Mouse (Mus musculus) kidney, adult 8-10 months (tissue): ENCODE measurements around the gene 1700109H08Rik.
"Not testable (repeated sequence)": the region's sequence is repeated elsewhere in the genome, so short reads cannot be mapped to it uniquely, and the experiment has no call there.

Source experiments
- DNase-seq, 2 experiments: peaks; one replicate each; pipeline ENCODE4 v3.0.0; 2022

Gene 1700109H08Rik

GRCm38 (mm10) chr5:3600298-3600697 is 28.9 kb downstream of the 1700109H08Rik start:
- peak in 1 of 2 experiments; percentile 10 for DNase-seq

GRCm38 (mm10) chr5:3600790-3601189 is 29.4 kb downstream of the 1700109H08Rik start:
- DNase-seq, result no peak

GRCm38 (mm10) chr5:3607114-3607513 is 35.7 kb downstream of the 1700109H08Rik start:
- no peak for DNase-seq

GRCm38 (mm10) chr5:3609241-3609640 is 37.9 kb downstream of the 1700109H08Rik start:
- DNase-seq, result no peak

GRCm38 (mm10) chr5:3611835-3612234 is 40.5 kb downstream of the 1700109H08Rik start:
- DNase-seq, result not testable (repeated sequence)

- DNase-seq, result no peak
Measured at GRCm38 (mm10) chr5:3620486-3620885, 49.1 kb downstream of the 1700109H08Rik start.

GRCm38 (mm10) chr5:3630055-3630454 is 58.7 kb downstream of the 1700109H08Rik start:
- no peak for DNase-seq

GRCm38 (mm10) chr5:3631512-3632271 is 60.3 kb downstream of the 1700109H08Rik start:
- DNase-seq, result peak in 1 of 2 experiments; percentile 36

GRCm38 (mm10) chr5:3632285-3632684 is 60.9 kb downstream of the 1700109H08Rik start:
- DNase-seq, result no peak

- no peak for DNase-seq
Measured at GRCm38 (mm10) chr5:3633315-3633714, 61.9 kb downstream of the 1700109H08Rik start.

- DNase-seq, result no peak
Measured at GRCm38 (mm10) chr5:3633951-3634350, 62.6 kb downstream of the 1700109H08Rik start.
